Comparison of ENCODE assay signal across 8 mouse cellular contexts in genomic region chr3:87970184-87970938, GRCm38 (mm10). TPM values are rescaled to one million over a fixed set of nuclear protein-coding genes. Genes with fewer than 3 reads are reported as not detected.
DNase-seq lines count a peak whose midpoint lies in the region; ATAC-seq and TF ChIP-seq lines count a peak whose summit lies in the region.

No protein-coding gene starts in this region.

- H3K9ac ChIP-seq in liver, postnatal 0 days (replicated peaks) = 0 out of 2 replicates have a peak overlapping the region, but pooled peaks have one; percentile 26
- peak overlapping the region; percentile 87; the same call in 1 of the 2 replicates for H3K9ac ChIP-seq in neural tube, embryonic 11.5 days (ENCODE audit: low read length)

- H3K9me3 ChIP-seq in liver, postnatal 0 days (ENCODE audit: low read length) = no peaks in the 10 kb centered on the region
- no peaks in the 10 kb centered on the region for H3K9me3 ChIP-seq in neural tube, embryonic 11.5 days (ENCODE audit: control insufficient read depth, low read length)

- peaks cover 53% of the 10 kb centered on the region for H3K27me3 ChIP-seq in liver, postnatal 0 days (ENCODE audit: insufficient read depth, low read length)
- H3K27me3 ChIP-seq in neural tube, embryonic 11.5 days (ENCODE audit: control insufficient read depth, insufficient read depth, low read length) = no peaks in the 10 kb centered on the region

- peak overlapping the region; percentile 66 for H3K4me2 ChIP-seq in liver, postnatal 0 days (ENCODE audit: low read depth, low read length)
- H3K4me2 ChIP-seq in neural tube, embryonic 11.5 days (ENCODE audit: low read depth) = peak overlapping the region; percentile 95

- H3K4me3 ChIP-seq in liver, postnatal 0 days (ENCODE audit: low read depth, low read length) = peak overlapping the region; percentile 42; the same call in 1 of the 2 replicates
- peak overlapping the region; percentile 82 for H3K4me3 ChIP-seq in neural tube, embryonic 11.5 days (ENCODE audit: low read depth, low read length)

- peaks cover 13% of the 10 kb centered on the region for H3K4me1 ChIP-seq in liver, postnatal 0 days (ENCODE audit: insufficient read depth)
- peaks cover 35% of the 10 kb centered on the region for H3K4me1 ChIP-seq in neural tube, embryonic 11.5 days (ENCODE audit: control insufficient read depth, insufficient read depth, low read length)

- peak; percentile 78 for TF ChIP-seq CTCF in liver, postnatal 0 days (IDR thresholded peaks at IDR 0.05; ENCODE audit: low read depth)

- peak; percentile 81 for DNase-seq in 3T3-L1 (ENCODE audit: low read depth, low spot score)
- peak; percentile 83 for DNase-seq in CD4-positive, CD25-positive, alpha-beta regulatory T cell, adult 2 months (ENCODE audit: low read depth, low spot score)
- DNase-seq in c-Kit-positive CD71-positive TER-119-negative erythroid progenitor cells, embryonic 14.5 days (ENCODE audit: low read depth) = peak; percentile 40
- DNase-seq in heart, adult 18-20 months = peak; percentile 63 to 87
- DNase-seq in kidney, adult 18-20 months = peak; percentile 76
- DNase-seq in liver, postnatal 0 days = peak; percentile 60
- DNase-seq in neural tube, embryonic 11.5 days (ENCODE audit: low spot score) = peak; percentile 83
- DNase-seq in left cerebral cortex, postnatal 4 days = no peak

- intact Hi-C loops in left cerebral cortex, postnatal 4 days (cut with DNase I) = loop anchor here (2.0 to 5.0 kb wide), 2 partner anchors 16 to 112 kb away; partner anchors contain the start of gene Iqgap3

- WGBS in liver, postnatal 0 days (ENCODE audit: insufficient replicate concordance) = 1% methylated on average over 21 of the region's 21 CpGs
- WGBS in neural tube, embryonic 11.5 days = under 1% methylated on average over 21 of the region's 21 CpGs

- no peak overlapping the region for H3K27ac ChIP-seq in liver, postnatal 0 days (ENCODE audit: low read depth)
- H3K27ac ChIP-seq in neural tube, embryonic 11.5 days (ENCODE audit: low read depth, low read length) = peak overlapping the region; percentile 72

- no peaks in the 10 kb centered on the region for H3K36me3 ChIP-seq in liver, postnatal 0 days (replicated peaks; ENCODE audit: insufficient read depth, low read length)
- H3K36me3 ChIP-seq in neural tube, embryonic 11.5 days (ENCODE audit: control insufficient read depth, insufficient read depth, low read length) = peaks cover under 1% of the 10 kb centered on the region

- no peak for TF ChIP-seq EP300 in liver, postnatal 0 days (IDR thresholded peaks at IDR 0.05; ENCODE audit: low read depth)

- no peak for ATAC-seq in liver, postnatal 0 days
- no peak for ATAC-seq in neural tube, embryonic 11.5 days (ENCODE audit: insufficient read depth, low FRiP score, low TSS enrichment)

RNA-seq across cellular contexts. Expression of gene Nes, which starts 0.5 kb away (rescaled TPM):
- 10 to 100 TPM; 12.5 to 24.8 TPM for total RNA-seq in heart, adult 18-20 months (2021)
- polyA plus RNA-seq in liver, postnatal 0 days (2015; fragmentation: Nextera tagmentation; extraction: Ambion mirVana) = 0.83 and 0.95 TPM in 2 replicates
- 59.5 and 60.2 TPM in 2 replicates for polyA plus RNA-seq in neural tube, embryonic 11.5 days (2014; fragmentation: Nextera tagmentation; extraction: Ambion mirVana)
- 10 to 100 TPM; 25.8 to 25.9 TPM for total RNA-seq in left cerebral cortex, postnatal 4 days (2021)

RNA-seq across cellular contexts. Expression of gene Crabp2, which starts 21.9 kb away (rescaled TPM):
- not detected for total RNA-seq in heart, adult 18-20 months (2021)
- not detected in 2 replicates for polyA plus RNA-seq in liver, postnatal 0 days (2015; fragmentation: Nextera tagmentation; extraction: Ambion mirVana)
- 565 and 607 TPM in 2 replicates for polyA plus RNA-seq in neural tube, embryonic 11.5 days (2014; fragmentation: Nextera tagmentation; extraction: Ambion mirVana)
- total RNA-seq in left cerebral cortex, postnatal 4 days (2021) = 1 to 10 TPM; 6.9 to 8.2 TPM

RNA-seq across cellular contexts. Expression of gene Bcan, which starts 29.7 kb away (rescaled TPM):
- under 1 TPM in 1 of 2 experiments, not detected in 1; 0.32 TPM for total RNA-seq in heart, adult 18-20 months (2021)
- polyA plus RNA-seq in liver, postnatal 0 days (2015; fragmentation: Nextera tagmentation; extraction: Ambion mirVana) = 0.05 TPM in 1 of 2 replicates, not detected in the other
- polyA plus RNA-seq in neural tube, embryonic 11.5 days (2014; fragmentation: Nextera tagmentation; extraction: Ambion mirVana) = 0.31 and 0.72 TPM in 2 replicates
- 100 to 1,000 TPM; 183 to 192 TPM for total RNA-seq in left cerebral cortex, postnatal 4 days (2021)

RNA-seq across cellular contexts. Expression of gene Rrnad1, which starts 39.8 kb away (rescaled TPM):
- total RNA-seq in heart, adult 18-20 months (2021) = 1 to 10 TPM; 4.8 to 5.1 TPM
- 4.3 TPM in 2 replicates for polyA plus RNA-seq in liver, postnatal 0 days (2015; fragmentation: Nextera tagmentation; extraction: Ambion mirVana)
- 14.5 and 16.9 TPM in 2 replicates for polyA plus RNA-seq in neural tube, embryonic 11.5 days (2014; fragmentation: Nextera tagmentation; extraction: Ambion mirVana)
- total RNA-seq in left cerebral cortex, postnatal 4 days (2021) = 10 to 100 TPM; 17.1 to 17.8 TPM

RNA-seq across cellular contexts. Expression of gene Isg20l2, which starts 40.2 kb away (rescaled TPM):
- 10 to 100 TPM; 10.8 to 11.5 TPM for total RNA-seq in heart, adult 18-20 months (2021)
- 12.3 and 13.2 TPM in 2 replicates for polyA plus RNA-seq in liver, postnatal 0 days (2015; fragmentation: Nextera tagmentation; extraction: Ambion mirVana)
- polyA plus RNA-seq in neural tube, embryonic 11.5 days (2014; fragmentation: Nextera tagmentation; extraction: Ambion mirVana) = 52.3 and 53.9 TPM in 2 replicates
- total RNA-seq in left cerebral cortex, postnatal 4 days (2021) = 10 to 100 TPM; 23.4 to 24.9 TPM

Comparison
In these comparisons a context has a peak if more than half of its experiments do, and no peak if none do; other contexts are left out.
1. RNA of gene Crabp2, which starts 21.9 kb away (total RNA-seq): 6.9 to 8.2 TPM in left cerebral cortex, postnatal 4 days; not detected in heart, adult 18-20 months; every median in the first group is over 4 times any median in the second.
2. RNA of gene Bcan, which starts 29.7 kb away (total RNA-seq): 183 to 192 TPM in left cerebral cortex, postnatal 4 days; 0.32 TPM in heart, adult 18-20 months; every median in the first group is over 100 times any median in the second.